Mouse (Mus musculus) lung, postnatal 14 days (tissue): ENCODE measurements at regions not wholly inside any gene's neighbourhood (a gene's known extent, or its start where the extent isn't known, plus 50 kb on each side); places are given as distances from the start of the nearest gene placed in this dataset.

Experiments
- DNase-seq: peaks from one replicate; pipeline ENCODE4 v3.0.0; 2021

DNA sequence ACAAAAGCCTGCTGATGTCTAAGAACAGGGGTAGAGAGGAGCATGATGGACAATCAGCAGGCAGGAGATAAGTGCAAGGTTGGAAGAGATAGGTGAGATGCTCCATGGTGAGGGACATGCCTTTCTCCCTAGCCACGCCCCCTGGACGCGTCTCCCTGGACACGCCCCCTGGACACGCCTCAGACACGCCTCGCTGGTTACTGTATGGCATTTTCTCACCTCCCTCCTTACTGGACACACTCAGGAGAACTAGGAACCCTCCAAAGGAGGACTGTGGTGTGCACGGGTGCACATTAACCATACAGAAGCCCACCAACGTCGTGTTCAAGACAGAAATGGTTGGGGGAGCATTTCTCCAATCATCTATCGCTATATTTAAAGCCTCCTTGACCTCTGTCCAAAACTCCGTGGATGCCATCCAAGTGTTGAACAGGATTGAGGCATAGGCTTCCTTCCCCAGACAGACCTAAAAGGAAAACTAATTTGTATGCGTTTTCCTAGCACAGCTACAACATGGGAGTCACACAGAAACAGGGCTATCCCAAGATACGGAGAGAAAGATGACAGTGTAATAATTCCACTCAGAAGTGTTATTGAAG is 168.4 kb upstream of the Fam19a5 start:
- DNase-seq: no peak

DNA sequence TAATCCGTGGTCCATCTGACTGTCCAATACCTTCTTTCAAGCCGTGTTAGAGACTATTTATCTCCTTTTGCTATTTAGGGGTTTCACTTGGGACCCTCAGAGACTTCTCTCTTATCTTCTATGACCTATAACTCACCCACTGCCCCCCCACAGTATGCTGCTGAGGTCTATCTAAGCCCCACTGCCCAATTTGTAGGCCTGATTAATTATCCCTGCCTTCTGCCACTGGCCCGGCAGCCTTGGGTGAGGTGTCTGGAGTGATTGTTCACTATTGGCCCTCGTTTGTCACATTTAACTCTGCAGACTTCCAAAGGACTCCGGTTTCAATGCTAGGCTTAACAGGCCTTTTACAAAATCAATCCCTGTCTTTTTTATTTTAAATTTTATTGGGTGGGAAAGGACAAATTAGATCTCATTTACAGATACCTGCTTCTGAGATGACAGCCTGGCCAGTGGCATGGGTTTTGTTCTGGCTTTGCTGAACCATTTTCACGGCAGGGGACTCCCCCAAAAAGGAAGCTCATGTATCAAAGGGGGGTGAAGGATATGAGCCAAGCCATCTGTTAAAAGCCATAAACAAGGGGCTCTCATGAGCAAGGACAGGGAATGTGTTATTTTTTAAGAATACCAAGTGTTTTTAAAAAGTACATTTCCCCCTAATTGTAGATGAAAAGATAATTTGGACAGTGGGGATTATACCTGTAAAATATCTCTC is 160.4 kb upstream of the Fam19a5 start:
- DNase-seq: no peak

DNA sequence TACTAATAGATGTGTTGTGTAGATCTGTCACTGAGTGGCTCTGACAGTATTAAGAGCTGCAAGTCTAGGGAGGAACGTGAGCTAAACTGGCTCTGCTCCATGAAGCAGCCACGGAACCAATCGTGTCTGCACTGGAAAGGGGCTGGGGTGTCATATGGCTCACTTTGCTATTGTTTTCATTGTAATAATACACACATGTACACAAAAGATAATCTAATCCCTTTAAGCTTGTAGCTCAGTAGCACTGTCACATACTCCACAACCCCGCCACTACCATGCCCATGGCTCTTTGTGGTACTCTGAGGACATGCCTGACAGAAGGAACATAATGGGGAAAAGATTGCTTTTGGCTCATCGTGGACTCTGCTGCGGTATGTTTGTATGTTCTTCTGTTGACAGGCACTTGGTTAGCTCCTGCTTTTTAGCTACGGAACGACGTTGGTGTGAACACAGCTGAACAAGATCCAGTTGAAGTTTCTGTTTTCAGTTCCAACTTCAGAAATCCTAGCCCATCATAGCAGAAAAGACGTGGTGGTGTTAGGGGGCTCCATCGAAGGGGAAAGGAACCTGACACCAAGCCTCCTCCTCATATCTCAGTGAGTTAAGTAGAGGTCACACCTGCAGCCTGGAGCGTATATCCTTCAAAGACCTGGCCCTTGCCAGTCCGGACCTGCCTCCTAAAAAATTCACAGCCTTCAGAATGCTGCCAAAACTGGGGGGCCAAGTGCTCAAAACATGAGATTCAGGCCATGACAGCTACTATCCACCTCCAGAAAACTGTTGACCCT is 159.6 kb upstream of the Fam19a5 start:
- no peak for DNase-seq

DNA sequence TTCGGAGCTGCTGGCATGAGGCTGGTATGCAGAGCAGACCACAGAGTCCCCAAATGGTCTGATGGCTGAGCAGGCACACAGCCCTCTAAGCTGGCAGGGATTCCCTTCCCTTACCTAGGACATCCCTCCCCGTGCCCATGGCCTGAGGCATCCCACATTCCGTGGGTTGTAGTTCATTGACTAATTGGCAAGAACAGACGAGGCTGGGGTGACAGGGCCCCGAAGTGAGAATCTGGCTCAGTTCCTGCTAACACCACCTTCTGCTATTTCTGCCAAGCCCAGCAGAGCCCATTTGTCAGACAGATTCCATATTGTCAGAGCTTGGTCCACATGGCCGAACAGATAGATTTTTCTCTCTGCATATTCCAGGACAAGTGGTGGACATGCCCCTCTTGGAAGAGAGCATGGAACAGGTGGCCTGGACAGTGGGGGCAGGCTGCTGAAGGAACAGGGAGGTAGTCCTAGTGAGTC is 157.6 kb upstream of the Fam19a5 start:
- DNase-seq: no peak

DNA sequence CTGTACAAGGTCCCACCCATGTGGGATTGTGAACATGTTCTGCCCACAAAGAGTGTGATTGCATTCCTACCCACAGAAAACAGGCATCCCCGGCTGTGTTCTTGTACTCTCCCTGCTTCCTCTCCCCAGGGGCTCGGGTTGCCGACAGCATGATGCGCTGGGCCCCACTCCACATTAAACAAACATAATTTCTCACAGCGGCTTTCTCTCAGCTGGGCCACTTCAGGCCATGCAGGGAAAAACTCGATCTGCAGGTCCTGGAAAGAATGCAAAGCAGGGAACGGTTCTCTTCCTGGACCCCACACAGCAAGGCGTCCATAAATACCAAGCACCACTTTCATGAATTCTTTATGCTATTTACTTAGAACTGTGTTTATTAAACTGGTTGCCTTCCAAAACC is 152.7 kb upstream of the Fam19a5 start:
- peak; percentile 12 for DNase-seq

DNA sequence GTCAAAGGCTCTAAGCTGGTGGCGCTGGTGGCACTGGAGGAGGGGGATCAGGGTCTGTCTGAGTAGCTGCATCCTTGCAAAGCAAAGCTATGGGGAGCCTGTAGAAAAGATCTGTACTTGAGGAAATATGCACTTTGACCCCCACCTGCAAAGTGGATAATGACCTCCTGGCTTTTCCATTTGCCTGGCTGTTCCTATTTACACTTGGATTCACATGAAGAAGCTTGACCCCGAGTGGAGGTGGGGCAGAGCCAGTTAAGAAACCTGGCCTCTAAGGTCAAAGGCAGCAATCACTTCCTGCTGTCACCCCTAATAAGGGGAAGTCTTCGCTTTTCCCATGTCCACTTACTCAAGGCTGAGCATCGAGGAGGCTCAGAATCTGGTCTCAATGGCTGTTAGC is 145.7 kb upstream of the Fam19a5 start:
- no peak for DNase-seq

DNA sequence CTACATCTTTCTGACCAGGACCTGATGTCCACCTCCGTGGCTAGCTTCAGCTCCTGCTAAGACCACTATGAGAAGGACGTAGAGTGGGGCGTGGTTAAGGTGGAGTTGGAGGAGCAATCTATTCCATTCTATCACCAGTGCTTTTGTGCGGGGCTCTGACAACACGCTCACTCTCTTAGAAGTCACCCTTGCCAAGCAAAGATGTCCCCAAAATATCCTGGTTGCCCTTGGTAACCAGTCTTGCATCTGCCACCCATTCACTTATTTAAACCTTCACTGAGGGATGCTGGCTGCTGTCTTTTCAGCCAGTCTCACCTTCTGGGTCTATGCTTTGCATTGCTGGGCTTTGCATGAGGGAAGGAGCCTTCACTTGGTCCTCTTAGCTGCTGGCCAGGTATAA is 138.4 kb upstream of the Fam19a5 start:
- no peak for DNase-seq

DNA sequence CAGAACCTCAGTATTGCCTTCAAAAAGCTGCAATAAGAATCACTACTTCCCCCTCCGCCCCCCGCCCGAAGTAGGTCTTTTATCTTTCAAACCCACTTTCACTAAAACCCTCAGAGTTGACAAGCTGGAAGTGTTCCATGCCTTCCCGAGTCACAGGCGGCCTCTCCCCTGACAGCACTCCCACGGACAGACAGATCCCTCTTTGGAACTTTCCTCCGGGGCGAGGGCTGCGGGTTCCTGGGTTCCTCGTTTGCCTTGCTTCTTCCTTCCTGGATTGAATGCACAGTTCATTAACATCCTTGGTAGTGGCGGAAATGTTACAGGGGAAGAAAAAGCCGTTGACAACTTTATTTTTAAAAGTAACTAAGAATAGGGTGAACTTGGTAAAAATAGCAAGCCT is 132.1 kb upstream of the Fam19a5 start:
- no peak for DNase-seq

DNA sequence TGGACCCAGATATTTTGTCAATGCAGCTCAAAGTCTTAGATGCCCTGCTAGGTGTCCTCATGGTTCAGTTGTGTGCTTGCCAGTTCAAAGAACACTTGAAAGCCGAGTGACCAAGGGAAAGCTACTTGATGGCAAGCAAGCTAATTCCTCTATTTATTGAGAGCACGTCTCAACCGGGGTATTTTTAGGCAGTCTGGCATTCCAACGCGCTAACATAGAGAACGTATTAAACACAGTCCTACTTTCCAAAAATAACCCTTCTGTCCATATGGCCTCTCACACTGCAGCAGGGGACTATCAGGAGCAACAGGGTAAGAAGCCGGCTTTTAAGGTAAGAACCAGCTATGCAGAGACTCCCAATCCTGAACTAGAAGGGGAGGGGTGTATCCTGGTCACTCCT is 128.1 kb upstream of the Fam19a5 start:
- no peak for DNase-seq

DNA sequence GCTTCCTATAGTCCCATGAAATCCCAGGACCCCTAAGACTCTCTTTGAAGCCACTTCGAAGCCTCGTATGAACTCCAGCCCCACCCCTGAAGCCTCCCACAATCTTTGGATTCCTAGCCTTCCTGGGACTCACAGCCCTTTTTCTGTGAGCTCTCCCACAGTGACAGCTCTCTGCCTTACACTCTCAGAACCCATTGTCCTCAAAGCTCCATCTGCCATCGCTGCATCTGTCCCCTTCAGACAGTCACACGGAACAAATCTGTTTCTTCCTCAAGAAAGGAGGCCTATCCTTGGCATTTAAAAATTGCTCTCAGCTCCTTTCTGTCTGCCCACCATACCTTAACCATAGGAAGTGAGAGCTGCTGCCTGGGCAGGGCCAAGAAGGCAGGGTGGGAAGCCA is 122.4 kb upstream of the Fam19a5 start:
- no peak for DNase-seq

DNA sequence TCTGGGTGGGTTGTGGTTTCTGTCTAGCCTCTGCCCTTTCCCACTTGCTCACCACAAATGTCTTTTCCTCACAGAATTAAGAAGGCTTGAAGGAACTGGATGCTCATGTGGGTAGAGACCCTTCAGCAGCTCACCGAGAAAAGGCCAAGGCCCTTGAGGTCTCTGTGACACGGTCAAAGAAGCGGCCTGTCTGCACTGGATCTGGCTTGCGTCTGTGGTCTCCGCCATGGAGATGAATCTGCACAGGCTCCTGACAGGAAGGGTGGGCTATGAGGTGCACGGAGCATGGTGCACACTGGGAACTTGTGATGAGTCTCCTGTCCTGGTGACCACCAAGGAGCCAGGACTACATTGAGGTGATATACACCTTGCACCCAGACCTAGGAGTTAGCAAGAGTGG is 110.8 kb upstream of the Fam19a5 start:
- DNase-seq: no peak

DNA sequence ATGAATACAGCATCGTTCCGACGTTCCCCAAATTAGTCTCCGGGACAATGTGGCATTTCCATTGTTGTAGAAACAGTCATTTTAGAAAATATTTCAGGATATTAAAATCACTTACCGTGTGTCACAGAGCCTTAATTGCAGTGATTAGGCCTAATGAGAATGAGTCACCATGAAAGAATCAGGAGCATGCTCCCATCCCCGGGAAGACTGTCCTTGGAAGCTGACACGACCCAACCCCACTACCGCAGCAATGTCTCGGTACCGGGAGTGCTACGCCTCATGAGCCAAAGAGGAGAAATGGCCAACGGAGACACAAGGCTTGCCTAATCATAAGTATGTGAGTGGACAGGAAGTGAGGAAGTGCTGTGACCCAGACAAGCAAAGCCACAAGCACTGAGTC is 110.2 kb upstream of the Fam19a5 start:
- DNase-seq: no peak

DNA sequence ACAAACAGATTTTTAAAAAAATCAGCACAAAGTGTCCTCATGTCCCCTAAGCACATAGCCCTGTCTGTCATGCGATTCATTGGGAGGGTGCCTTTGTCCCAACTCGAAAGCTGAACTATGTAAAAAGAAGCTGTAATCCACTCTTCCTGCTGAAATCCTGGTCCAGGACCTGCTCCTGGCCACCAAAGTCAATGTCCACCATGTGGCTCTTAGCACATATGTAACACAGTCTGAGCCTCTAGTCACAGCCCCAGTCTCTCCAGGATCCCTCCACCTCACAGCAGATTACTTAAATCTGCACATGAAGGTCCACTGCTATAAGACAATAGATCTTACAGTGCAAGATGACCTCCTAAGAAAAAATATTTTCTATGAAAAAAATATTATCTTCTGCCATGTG is 108.5 kb upstream of the Fam19a5 start:
- DNase-seq: no peak

DNA sequence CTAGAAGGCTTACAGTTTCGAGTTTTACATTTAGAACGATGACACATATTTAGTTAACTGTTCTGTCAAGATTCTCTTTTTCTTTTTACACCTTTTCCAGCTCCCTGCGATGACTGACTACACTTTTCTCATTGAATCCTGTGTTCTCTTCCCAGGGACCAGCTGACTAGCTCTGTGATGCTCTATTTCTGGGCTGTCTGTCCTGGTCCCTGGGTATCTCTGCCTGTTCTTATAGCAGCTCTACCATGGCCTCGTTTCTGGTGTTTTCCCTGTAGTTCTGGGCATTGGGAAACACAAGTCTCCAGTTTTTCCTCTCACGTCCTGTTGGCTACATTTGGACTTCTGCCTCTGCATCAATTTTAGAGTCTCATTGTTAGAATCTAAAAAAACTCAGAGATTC is 106.5 kb upstream of the Fam19a5 start:
- DNase-seq: no peak

DNA sequence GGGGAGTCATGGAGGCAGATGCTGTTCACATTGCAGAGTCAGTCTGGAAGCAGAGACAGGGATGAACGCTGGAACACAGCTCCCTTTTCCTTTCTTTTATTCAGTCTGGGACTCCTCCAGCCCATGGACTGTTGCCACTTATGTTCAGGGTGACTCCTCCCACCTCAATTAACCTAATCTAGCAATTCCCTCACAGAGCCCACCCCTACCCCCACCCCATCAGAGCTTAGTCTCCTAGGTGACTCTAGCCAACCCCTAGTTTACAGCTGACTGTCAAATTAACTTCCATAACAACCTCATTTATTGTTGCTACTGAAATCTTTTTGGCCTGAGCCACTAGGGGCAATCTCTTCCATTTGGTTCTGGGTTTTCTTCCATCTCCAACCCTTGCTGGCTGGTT is 85.2 kb upstream of the Fam19a5 start:
- no peak for DNase-seq

DNA sequence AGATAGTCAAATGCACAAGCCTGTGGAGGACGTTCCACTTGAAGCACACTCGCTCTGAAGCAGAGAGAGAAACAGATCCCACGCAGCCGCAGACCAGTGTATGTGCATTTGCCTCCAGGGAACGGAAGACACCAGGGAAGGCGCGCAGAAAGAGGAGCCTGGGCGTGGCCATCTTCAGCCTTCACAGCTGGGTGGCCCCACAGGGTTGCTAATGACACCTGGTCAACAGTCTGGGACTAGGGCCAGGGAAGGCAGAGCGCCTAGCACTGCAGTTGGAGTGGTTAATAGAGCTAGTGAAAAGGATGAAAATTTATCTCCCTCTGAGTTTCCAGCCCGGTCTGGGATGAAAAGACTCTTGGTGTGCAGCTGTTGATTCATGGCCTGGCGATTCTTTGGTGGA is 67.9 kb upstream of the Fam19a5 start:
- no peak for DNase-seq

DNA sequence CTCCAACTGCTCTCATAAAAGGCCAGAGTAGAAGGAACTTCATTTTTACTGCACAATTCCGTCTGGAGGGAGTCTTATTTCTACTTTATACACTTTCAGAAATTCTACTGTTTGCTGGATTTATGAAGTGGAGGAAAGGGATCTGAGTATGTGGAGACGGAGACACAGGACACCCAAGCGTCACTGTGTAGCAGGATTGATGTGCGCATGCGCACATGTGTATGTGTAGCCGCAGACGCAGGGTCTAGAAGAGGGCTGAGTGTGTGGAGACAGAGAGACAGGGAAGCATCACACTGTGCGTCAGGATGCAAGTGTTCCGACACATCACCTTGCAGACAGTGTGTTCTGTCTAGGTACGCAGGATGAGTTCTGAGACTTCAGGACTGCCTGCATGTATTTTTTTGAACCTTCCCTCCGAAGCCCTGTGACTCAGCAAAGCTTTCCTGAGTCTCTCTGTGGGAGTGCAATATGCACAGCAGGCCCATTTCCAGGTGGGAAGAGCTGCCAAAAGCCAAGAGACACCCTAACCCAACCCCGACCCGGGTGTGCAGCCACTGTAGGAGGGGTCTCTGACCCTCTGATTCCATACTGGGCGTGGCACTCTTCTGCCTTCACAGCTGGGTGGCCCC is 67.1 kb upstream of the Fam19a5 start:
- DNase-seq: no peak

DNA sequence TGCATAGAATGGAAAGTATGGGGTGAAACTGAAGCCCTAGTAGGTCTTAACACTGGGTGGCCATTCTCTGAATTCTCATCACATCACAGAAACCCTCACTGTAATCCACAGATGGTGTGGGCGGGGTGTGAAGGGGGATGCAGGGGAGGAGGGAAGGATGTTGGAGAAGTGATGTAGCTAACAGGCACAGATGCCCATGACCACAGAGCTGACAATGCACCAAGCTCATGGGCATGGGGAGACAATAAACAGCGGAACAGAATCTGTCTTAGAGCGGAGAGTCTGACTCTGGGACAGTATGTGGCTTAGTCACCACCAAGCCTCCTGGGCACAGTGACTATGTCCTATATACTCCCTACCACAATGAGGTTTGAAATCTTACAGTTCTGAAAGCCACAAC is 63.3 kb upstream of the Fam19a5 start:
- DNase-seq: no peak
